Mouse (Mus musculus) lung, embryonic 14.5 days (tissue): ENCODE measurements at regions not wholly inside any gene's neighbourhood (a gene's known extent, or its start where the extent isn't known, plus 50 kb on each side); places are given as distances from the start of the nearest gene placed in this dataset.

Experiments
- ATAC-seq: fragments of 200-750 bp; cut with Nextera tagmentation; 2 replicates; pipeline ENCODE4 v1.8.0; 2017; ENCODE audit warnings: mild to moderate bottlenecking, moderate TSS enrichment, moderate library complexity; ENCODE audit not compliant: insufficient read depth
- DNase-seq: peaks from one replicate; pipeline ENCODE4 v3.0.0-alpha.2; 2015
- H3K27ac ChIP-seq: fragments of 300-500 bp; sonication (generic); 2 replicates; pipeline ENCODE4 v1.5.1; 2014; ENCODE audit warnings: low read depth, mild to moderate bottlenecking, moderate library complexity
- H3K27me3 ChIP-seq: fragments of 300-500 bp; sonication (generic); 2 replicates; pipeline ENCODE4 v1.6.1; 2014; ENCODE audit warnings: low read length, control low read depth; ENCODE audit not compliant: insufficient read depth
- H3K36me3 ChIP-seq: fragments of 300-500 bp; sonication (generic); 2 replicates; pipeline ENCODE4 v1.6.1; 2014; ENCODE audit warnings: control low read depth; ENCODE audit not compliant: insufficient read depth
- H3K4me1 ChIP-seq: fragments of 300-500 bp; sonication (generic); 2 replicates; pipeline ENCODE4 v1.6.1; 2014; ENCODE audit warnings: antibody characterized with exemption, control low read depth; ENCODE audit not compliant: insufficient read depth
- H3K4me2 ChIP-seq: fragments of 300-500 bp; sonication (generic); 2 replicates; pipeline ENCODE4 v1.6.1; 2014; ENCODE audit warnings: mild to moderate bottlenecking
- H3K4me3 ChIP-seq: fragments of 300-500 bp; sonication (generic); 2 replicates; pipeline ENCODE4 v1.5.1; 2014; ENCODE audit warnings: low read depth, low read length
- H3K9ac ChIP-seq: fragments of 300-500 bp; sonication (generic); 2 replicates; pipeline ENCODE4 v1.6.1; 2014
- H3K9me3 ChIP-seq: fragments of 300-500 bp; sonication (generic); 2 replicates; pipeline ENCODE4 v1.6.1; 2016; ENCODE audit warnings: low read depth, low read length, control low read depth
- CTCF ChIP-seq: IDR thresholded peaks from 2 replicates; pipeline ENCODE4 v1.5.1; 2016; ENCODE audit warnings: antibody characterized with exemption, low read depth
- WGBS: fragments of 180-500 bp; shearing (Covaris S2); extraction: QIAGEN DNeasy Blood & Tissue Kit; methylation state at CpG from one replicate; pipeline ENCODE4 v1.1.7; 2014; 5-methylcytosine and 5-hydroxymethylcytosine counted together

- DNase-seq (peak; percentile 74), ATAC-seq (peak; percentile 70; the same call in 1 of the 2 replicates)
- peak overlapping the region; percentile 34 for H3K4me2 ChIP-seq
- no peaks in the 10 kb centered on the region for H3K4me1 ChIP-seq
- H3K9ac ChIP-seq: no peak overlapping the region
- H3K27ac ChIP-seq: peak overlapping the region; percentile 42; the same call in 1 of the 2 replicates
- TF ChIP-seq CTCF: no peak
- H3K9me3 ChIP-seq: no peaks in the 10 kb centered on the region
- no peak overlapping the region for H3K4me3 ChIP-seq
- no peaks in the 10 kb centered on the region for H3K27me3 ChIP-seq
- WGBS: 12% methylated on average over 10 of the region's 10 CpGs
- H3K36me3 ChIP-seq: no peaks in the 10 kb centered on the region
Observed at GRCm38 (mm10) chr4:98180336-98180735, 202.8 kb downstream of the Tm2d1 start.
